Mouse (Mus musculus) natural killer cell, adult 2 months (primary cell): Measurements from ENCODE around the gene Kcnd3.

ENCODE experiments used
- DNase-seq, 2 experiments: peaks; one replicate each; pipeline ENCODE4 v3.0.0; 2022; ENCODE audit warnings: low spot score in 2 of 2

The Kcnd3 gene

DNA sequence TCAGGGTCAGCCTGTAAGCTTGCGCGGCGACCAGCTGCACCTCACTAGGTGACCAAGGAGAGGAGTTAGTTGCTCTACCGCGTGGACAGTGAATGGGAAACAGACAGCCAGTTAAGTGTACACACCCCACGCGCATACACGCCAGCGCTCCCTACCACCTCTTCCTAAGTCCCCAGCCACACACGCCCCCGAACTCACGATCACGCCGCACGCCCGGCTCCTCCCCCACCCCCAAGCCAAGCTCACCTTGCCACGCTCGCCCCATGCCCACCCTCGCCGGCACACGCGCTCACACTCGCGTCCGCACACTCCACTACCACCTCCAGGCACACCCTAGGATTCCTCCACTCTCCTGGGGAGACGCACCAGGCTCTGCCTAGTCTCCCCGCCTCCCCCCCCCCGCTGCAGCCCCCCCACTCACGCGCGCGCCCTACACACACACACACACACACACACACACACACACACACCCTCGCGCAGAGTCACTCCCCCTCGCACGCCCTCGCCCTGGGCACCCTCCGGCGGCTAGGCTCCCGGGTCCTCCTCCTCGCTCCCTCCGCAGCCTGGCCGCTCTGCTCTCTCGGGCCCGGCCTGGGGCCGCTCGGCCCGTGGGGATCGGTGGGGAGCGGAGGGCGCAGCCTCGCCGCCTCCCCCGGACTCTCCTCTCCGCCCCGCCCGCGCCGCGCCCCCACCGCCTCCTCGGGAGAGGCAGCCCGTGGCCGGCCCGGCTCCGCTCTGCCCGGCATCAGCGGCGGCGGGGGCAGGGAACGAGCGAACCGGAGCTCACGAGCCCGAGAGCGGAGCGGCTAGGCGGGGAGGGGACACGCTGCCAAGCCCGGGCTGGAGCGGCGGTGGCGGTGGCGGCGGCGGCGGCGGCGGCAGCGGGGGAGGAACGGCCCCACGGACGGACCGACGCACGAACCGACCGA, at the start of gene Kcnd3:
Kcnd3 (plus strand) TSS at position 704 of the 929 bp plus-strand sequence.
- DNase-seq: no peak

DNA sequence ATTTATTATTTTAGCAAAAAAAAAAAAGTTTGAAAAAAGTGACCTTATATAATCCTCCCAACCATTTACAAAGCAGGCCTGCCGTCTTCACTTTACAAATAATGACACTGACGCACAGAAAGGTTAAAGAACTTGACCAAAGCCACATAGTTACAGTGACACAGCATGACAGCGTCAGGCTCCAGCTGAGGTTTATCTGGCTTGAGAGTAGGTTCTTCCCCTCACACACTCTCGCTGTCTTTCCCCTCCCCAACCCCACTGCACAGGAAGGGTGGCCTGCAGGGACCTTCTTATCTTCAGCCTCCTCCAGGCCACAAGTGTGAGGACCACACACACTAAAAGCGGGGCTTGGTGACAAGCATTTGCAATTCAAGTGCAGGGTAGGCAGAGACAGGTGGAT, 49.5 kb upstream of the Kcnd3 start:
- no peak for DNase-seq

DNA sequence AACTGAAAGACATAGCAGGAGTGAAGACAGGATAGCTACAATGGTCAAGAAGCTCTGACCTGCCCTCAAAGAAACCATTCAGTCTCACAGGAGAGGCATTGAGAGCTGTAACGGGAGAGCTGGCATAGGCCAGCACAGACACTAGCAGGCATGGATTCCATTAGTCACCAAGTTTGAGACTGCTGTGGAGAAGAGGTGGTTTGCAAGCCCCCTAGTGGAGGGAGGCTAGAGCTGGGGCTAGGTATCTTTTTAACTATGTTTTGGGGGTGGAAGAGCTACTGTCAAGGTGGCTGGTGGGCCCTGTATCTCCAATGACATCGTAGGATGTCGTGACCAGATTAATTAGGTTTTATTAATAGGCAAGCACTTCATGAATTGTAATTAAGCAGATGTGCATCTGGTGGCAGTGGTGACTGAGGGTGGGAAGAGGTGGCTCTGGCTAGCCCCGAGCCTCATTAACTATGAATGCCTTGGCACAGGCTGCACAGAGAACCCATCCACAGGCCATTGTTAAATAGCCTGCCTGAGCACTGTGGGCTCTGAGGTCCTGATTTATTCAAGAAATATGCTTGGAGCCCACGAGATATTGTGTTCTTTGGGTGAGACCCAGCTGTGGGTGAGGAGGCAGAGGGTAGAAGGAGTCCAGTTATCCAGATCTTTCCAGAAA, 48.6 kb upstream of the Kcnd3 start:
- no peak for DNase-seq

DNA sequence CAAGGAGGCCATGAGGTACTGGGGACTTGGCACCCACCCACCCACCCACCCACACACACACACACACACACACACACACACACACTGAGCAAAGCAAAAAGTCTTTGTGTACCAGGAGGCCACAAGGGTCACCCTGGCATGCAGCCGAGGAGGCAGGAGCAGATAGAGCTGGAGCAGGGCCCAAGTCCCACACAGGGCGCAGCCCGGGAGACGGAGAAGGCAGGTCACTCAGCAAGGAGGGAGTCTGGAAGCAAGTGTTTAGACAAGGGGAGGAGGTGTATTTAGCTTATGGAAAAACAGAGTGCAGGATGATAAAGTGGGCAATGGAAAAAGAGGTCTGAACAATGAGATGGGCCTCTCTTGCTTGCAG, 48.1 kb upstream of the Kcnd3 start:
- no peak for DNase-seq

DNA sequence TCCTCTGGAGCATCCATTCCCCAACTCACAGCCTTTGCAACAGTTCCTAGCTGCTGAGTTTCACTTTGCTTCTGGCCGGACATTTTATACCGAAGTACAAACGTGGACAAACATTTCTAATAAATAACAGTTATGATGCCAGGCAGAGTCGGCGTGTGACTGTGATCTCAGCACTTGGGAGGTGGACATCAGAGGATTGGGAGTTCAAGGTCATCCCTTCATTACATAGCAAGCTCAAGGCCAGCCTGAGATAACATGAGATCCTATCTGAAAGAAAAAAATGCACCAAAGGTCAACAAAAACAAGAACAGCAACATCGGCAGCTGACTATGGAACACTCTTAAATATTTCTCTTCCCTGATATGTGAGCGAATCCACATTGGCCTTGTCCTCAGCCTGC, 46.6 kb upstream of the Kcnd3 start:
- no peak for DNase-seq

DNA sequence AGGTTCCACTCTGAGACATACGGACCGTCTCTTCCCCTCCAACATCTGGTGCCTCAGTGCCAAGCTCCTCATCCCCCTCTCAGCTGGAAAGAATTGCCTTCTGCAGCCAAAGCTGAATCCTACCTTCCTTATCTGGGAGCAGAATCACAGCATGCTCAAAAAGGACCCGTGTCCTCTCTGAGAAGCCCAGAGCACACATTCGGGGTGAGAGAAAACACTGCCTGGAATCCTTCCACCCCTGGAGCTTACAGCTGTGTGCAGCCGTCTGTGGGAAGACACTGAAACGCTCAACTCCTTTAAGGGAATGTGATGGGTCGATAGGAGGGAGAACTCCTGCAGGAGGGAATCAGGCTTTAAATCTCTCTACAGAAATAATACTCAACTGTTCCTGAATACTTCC, 46.1 kb upstream of the Kcnd3 start:
- no peak for DNase-seq

DNA sequence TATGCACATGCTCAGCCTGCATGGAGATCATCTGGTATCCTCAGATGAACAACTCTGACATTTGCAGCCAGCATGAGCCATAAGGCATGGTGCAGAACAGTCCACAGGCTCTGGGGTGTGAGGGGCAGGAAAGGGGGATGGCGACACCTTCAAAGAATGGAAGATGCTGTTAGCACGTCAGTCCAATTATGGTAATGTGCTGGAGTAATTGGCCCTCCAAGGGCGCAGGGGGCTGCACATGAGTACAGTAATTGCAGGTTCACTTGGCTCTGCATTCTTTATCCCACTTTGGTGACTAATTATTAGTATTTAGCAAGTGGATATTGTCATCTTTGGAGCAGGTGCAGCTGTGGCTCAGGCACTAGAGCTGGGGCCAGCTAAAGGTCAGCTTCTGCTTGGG, 43.9 kb upstream of the Kcnd3 start:
- DNase-seq: no peak

DNA sequence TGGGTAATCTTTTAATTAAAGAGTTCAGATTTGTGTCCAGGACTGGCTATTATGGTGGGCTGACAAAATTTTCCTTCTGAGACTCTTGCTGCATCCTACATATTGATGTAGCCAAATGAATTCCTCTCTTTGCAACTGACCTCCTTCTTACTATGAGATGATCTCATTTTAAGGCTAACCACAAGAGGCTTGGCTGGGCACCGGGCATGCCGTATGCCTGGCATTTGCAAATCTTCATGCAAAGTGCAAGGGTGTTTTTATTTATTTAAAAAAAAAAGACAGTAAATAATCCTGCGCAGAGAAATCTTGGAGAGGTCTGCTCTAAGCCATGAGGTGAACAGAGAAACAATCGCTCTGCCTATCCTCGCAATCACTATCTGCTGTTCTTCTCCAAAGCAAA, 41.3 kb upstream of the Kcnd3 start:
- DNase-seq: no peak

DNA sequence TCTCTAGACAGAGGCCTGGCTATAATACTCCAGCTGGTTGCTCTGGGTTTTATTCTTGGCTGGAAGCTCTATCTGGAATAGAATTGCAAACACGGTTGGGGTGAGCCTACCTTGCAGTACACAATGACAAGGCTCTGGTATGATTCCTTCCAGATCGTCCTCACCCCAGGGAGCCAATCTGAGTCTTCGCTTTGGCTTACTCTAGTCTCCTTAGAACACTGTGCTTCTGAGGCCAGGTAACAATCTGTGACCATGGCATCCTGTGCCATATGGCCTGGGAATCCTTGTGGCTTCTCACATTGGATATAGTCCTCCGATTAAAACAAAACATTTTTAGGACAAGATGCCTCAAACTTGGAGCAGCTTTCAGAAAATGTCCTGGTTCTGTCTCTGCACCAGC, 40.4 kb upstream of the Kcnd3 start:
- DNase-seq: no peak

DNA sequence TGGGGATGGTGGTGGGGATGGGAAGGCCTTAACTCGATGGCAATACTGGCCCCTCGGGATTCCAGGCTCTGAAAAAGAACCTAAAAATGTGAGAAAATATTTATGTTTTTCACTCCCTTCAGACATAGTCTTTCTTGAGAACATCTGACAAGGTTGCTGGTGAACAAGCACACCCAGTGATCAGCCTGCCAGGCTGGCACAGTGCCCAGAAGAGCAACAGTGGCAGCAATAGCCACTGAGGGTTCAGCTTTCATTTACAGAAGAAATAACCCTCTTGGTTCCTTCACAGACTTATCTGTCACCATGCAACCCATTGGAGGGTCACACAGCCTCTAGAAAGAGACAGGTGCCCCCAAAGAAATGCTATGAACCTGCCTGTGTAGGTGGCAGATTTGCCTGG, 39.9 kb upstream of the Kcnd3 start:
- DNase-seq: no peak

DNA sequence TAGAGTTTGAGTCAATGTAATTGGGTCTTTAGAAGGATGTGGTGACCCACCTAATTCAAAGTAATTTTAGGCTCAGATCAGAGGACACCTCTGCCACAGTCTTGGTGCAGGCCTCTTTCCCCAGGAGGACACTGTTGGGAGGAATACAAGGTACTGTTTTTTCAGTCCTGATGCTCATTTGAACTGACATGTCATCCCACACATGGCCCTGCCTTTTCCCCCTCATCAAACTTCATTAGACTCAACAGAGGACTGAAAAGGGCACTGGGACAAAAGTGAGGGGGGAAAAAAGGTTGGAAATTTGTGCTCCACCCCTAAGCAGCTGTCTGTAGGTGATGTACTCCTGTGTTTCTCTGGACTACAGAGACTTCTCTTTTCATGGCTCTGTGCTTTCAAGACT, 39.4 kb upstream of the Kcnd3 start:
- no peak for DNase-seq

DNA sequence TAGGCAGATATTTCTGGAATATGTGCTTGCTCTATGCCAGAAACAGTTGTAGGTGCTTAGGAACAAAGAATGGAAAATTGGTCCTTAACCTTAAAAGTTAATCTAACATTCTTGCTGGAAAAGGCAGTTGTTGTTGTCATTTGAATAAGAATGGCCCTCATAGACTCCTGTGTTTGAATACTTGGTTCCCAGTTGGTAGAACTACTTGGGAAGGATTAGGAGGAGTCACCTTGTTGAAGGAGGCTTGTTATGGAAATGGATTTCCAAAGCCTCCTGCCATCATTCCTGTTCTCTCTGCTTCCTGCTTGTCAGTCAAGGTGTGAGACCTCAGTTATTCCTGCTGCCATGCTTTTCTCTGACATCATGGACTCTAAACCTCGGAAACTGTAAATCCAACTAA, 33.7 kb upstream of the Kcnd3 start:
- no peak for DNase-seq

DNA sequence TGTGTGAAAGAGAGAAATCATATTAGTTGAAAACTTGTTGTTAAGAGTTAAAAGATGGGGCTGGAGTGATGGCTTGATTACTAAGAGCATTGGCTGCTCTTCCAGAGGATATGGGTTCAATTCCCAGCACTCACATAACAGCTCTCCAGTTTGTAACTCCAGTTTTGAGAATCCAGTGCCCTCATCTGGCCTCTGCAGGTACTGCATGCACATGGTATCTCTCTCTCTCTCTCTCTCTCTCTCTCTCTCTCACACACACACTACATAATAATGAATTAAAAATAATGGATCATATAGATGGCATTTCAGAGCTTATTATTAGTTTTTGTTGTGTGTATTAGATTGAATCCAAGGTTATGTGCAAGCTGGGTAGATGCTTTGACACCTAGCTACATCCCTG, 29.7 kb upstream of the Kcnd3 start:
- DNase-seq: no peak

DNA sequence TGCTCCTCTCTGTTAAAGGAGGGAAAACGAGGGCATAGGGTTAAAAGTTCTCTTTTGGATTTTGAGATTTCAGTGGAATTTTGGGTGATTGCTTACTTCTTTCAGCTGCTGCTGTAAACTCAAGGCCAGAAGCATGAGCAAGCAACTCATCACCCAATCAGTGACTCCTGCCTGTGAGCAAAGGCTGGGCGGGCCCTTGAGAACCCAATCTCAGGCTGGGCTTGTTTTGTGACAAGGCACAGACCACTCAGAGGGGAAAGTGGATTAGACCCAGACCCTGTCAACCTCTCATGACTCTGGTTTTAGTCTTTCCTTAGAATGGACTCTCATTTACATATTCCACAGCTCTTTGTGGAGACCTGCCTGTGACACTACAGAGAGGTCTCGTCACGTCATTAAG, 28.7 kb upstream of the Kcnd3 start:
- DNase-seq: no peak

DNA sequence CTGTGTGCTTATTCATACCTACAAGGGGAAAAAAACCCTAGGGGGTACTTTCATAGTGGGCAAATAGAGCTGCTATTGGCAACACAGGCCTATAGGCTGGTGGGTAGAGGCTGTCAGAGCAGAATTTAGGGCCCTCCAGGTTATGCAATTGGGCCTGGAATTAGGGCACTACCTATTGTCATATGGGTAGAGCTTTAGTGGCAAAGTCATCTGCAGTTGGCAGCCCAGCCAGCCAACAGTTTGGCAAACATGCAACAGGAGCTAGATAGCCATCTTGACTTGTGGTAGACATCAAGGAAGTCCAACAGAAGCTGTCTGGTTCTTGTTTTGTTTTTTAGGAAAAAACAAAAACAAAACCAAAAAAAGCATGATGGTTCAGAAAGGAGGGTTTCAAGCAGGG, 23.5 kb upstream of the Kcnd3 start:
- no peak for DNase-seq

DNA sequence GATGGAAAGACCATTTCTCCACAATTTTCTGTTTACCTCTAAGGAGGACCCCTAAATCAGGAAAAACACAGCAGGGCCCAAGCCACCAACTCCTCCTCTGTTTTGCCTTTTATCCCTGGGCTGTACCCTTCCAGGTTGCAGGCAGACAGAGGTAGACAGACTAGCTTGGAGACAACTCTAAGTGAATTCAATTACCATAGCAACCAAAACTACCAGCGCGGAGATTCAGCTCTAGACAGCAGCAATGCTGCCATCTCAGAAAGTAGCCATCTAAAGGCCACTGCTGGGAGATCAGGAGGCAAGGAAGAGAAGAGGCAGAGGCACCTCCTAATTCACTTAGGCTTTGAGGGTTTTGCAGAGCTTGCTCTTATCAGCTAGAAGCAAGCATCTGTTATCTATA, 15.7 kb upstream of the Kcnd3 start:
- no peak for DNase-seq

DNA sequence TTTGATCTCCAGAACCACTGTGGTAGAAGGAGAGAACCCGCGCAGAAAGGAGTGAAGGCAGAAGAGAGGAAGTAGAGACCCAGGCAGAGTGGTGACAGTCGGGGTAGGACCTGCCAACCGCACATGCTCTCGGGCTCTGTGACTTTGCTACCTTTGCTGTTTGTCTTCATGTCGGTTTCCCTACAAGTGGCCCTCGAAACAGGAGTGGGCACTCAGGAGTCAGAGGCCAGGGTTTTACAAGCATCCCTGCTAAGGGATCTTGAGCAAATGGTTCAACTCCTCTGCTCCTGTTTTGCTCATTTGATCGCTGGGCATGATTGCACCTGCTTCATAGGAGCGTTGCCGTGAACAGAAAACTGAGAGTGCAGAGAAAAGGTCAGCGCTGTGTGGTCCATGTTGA, 15.2 kb upstream of the Kcnd3 start:
- DNase-seq: no peak

DNA sequence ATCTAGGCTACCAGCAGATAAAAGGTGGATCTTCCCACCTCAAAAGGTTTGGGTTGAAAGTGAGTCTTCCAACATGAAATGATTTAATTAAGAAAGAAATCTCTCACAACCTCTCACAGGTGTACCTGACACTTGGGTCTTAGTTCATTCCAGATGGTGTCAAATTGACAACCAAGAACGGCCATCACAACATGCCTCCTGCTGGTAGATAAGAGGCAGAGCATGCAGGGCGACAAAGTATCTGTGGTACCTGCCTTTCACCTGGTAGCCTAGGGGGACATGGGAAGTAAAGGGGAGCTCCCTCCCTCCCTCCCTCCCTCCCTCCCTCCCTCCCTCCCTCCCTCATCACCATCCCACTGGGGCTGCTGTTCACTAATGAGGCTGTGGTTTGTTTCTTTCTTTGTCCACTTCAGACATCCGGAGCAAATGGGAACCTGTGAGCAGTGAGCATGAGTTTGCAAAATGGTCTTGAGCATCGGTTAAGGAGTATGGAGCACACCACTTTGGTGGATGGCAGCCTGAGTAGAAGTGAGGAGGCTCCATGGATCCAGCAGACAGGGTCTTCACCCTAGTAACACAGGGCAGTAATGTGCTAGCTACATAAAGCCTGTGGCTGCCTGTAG, 11.1 kb upstream of the Kcnd3 start:
- DNase-seq: no peak

DNA sequence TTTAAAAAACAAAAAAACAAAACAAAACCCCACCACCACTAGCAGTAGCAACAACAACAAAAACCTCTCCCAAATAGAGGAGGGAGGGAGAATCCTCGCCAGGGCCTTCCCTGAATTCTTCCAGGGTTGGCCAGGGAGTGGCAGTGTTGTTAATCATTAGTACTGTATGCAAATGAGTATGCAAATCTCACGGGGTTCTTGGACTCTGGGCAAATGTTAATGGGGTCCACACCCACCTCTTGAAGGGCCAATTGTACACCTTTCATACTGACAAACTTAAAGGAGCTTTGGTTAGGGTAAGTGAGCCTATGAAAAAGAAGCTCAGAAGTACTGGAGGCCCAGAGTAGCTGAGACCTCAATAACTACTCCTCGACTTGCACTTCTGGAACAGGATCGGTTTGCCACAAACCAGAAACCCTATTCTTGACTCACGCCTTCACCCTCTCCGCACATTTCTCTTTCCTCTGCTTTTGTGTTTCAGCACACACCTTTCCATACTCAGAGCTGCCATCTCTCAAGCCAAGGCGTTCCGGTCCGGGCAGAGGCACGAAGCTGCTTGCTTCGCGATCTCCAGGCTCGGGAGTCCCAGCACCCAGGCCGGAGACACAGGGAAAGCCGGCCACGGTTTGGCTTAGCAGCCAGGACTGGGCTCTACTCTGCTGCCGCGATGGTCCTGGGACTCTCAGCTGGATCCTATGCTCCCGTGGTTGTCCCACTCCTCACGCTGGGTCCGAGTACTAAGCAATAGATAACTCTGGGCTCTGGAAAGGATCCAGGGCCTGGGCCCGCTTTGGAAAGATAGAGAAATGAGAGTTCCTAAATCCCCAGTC, 1.3 kb upstream of the Kcnd3 start:
- no peak for DNase-seq

DNA sequence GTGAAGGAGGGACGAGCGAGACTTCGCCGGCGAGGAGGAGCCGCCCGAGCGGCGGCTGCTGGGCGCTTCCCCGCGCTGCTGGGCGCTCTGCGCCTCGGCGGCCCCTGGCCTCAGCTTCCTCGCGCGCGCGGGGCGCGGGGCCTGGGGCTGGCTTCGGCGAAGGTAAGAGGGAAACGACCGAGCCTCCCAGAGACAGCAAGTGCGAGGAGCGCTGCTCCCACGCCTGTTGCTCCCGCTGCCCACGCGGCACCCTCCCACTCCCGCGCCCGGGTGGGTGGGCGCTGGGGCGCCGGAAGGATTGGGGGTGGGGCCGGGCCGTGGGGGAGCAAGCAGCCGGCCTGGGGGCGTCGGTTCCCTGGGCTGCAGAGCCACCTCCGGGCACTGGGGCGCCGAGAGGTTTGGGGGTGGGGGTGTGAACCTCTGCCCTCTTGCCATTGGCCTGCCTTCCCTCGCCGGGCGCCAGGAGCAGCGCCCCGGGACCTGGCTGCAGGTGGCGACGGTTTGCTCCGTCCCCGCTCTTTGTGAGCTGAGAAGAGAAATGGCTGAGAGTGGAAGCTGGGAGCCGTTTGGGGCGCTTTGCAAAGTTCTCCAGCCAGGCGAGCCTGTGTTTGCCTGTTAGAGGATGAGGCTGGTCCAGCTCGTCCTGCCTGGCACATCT, 555 bp downstream of the Kcnd3 start:
- DNase-seq: no peak

DNA sequence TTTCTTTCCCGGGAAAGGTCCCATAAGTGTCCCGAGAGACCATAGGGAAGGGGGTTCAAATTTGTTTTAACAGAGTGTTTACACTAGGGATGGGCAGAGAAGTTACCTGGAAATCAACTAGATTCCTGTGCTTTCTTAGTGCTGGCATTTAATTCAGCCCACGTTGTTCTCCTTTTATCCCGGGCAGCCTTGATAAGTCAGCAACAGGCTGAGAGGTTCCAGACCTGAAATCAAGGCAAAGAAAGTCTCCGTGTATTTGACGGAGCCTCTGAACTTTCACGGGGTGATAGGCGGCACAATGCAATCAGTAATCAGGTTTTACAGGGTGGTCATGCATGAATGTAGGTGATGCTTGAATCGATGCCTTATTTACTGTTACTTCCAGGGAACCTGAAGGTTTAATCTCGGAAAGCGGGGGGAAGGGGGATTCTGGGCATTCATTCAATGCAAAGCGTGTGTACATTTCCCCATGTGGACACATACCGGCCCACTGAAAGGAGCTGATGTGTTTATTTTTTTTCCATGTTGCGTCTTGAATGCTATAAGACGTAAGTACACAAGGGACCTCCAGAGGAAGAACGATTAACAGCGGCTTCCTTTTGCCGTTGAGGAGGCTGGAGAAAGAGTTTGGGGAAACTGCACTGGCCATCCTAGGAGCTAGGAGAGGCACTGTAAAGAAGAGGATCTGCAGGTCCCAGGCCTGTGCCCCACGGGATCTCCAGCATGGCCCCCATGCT, 1.3 kb downstream of the Kcnd3 start:
- DNase-seq: no peak
